Comparison of ENCODE assay signal across 9 mouse cellular contexts in the genomic region with DNA sequence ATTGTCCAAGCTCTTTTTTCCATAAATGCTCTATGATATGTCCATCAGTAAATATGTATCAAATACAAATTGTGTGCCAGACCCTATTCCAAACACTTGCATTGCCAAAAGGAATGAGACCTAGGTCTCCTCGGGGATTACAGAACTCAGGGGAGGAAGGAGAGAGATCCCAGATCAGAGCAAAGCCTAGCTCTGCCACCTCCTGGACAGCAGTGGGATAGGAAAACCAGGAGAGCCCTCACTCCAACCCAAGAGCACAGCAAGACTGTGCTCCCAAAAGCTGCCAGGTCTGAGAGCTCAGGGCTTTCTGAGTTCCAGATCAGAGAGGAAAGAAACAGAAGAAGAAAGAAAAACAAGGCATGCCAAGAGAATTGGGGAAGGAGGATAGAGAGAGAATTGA. TPM values are rescaled to one million over a fixed set of nuclear protein-coding genes. Genes with fewer than 3 reads are reported as not detected.
DNase-seq lines count a peak whose midpoint lies in the region; TF ChIP-seq lines count a peak whose summit lies in the region.
"Had no signal": no experiment of that assay in that cellular context is flagged by ENCODE, and none has a peak within 500 bp of the region (broad histone marks: within the 10 kb centered on the region; RNA-seq: fewer than 3 reads in every experiment).

No protein-coding gene starts in this region.

- no peaks in the 10 kb centered on the region; a peak in 1 of 4 replicates for H3K27me3 ChIP-seq in MEL (ENCODE audit: control insufficient read depth in 1 of 2, insufficient read depth in 2 of 2, low read length in 2 of 2)
- H3K27me3 ChIP-seq: embryonic facial prominence, embryonic 13.5 days had no signal

- H3K27ac ChIP-seq in MEL (ENCODE audit: control insufficient read depth, low read depth, low read length), result no peak overlapping the region
- H3K27ac ChIP-seq: embryonic facial prominence, embryonic 13.5 days had no signal

- H3K9ac ChIP-seq in MEL (ENCODE audit: control insufficient read depth, low read depth, low read length, poor library complexity, severe bottlenecking), result no peak overlapping the region
- H3K9ac ChIP-seq: embryonic facial prominence, embryonic 13.5 days had no signal

- peak; percentile 15 for TF ChIP-seq RAD21 in MEL (IDR thresholded peaks at IDR 0.05; ENCODE audit: low read depth, low read length)

- H3K4me3 ChIP-seq in MEL (ENCODE audit: control insufficient read depth in 1 of 2, insufficient read depth in 1 of 2, low read depth in 2 of 2, low read length in 2 of 2), result no peak overlapping the region
- H3K4me3 ChIP-seq: embryonic facial prominence, embryonic 13.5 days had no signal

- no peaks in the 10 kb centered on the region for H3K79me2 ChIP-seq in MEL (ENCODE audit: control insufficient read depth, insufficient read depth, low read length, poor library complexity)

- H3K36me3 ChIP-seq in MEL (ENCODE audit: control insufficient read depth in 1 of 2, insufficient read depth in 2 of 2, low read length in 2 of 2), result no peaks in the 10 kb centered on the region
- H3K36me3 ChIP-seq: embryonic facial prominence, embryonic 13.5 days had no signal

- peak in 2 of 3 experiments; percentile 20 to 32; a peak in 3 of 6 replicates for TF ChIP-seq CTCF in MEL (IDR thresholded peaks at IDR 0.05 in 2 of 3, conservative IDR thresholded peaks at IDR 0.05 in 1 of 3; ENCODE audit: control insufficient read depth in 1 of 3, insufficient read depth in 1 of 3, low read depth in 2 of 3, low read length in 3 of 3, poor library complexity in 1 of 3, severe bottlenecking in 1 of 3)

- TF ChIP-seq POLR2A in MEL (IDR thresholded peaks at IDR 0.05; ENCODE audit: control insufficient read depth in 1 of 2, insufficient read depth in 1 of 2, low read depth in 1 of 2, low read length in 2 of 2, poor library complexity in 1 of 2), result no peak

- no peaks in the 10 kb centered on the region for H3K9me3 ChIP-seq in MEL (replicated peaks; ENCODE audit: insufficient read depth, low read length)
- H3K9me3 ChIP-seq: embryonic facial prominence, embryonic 13.5 days had no signal

- DNase-seq in adrenal gland, adult 2 months, result peak; percentile 44
- no peak for DNase-seq in adrenal gland, postnatal 4 days (ENCODE audit: low spot score in 2 of 2)
- DNase-seq in layer of hippocampus, postnatal 10 days (ENCODE audit: low spot score in 2 of 2), result peak; percentile 40 to 57
- DNase-seq in layer of hippocampus, adult 9-10 months (ENCODE audit: low spot score), result no peak
- DNase-seq in MEL (ENCODE audit: low read depth, low spot score), result no peak
- DNase-seq in kidney, postnatal 10 days, result peak; percentile 74
- no peak for DNase-seq in thymus, postnatal 14 days
- DNase-seq in yolk sac, embryonic 10.5 days (ENCODE audit: low spot score), result no peak

- H3K4me1 ChIP-seq in MEL (ENCODE audit: control insufficient read depth in 1 of 2, insufficient read depth in 2 of 2, low read length in 2 of 2), result no peaks in the 10 kb centered on the region
- H3K4me1 ChIP-seq: embryonic facial prominence, embryonic 13.5 days had no signal

- no peak for TF ChIP-seq EP300 in MEL (IDR thresholded peaks at IDR 0.05; ENCODE audit: low read depth in 1 of 2, low read length in 2 of 2)

TF ChIP-seq in MEL, 35 proteins besides CTCF, POLR2A, EP300 and RAD21:
- TF ChIP-seq ETS1 (IDR thresholded peaks at IDR 0.05; ENCODE audit: low read depth, low read length), result no peak
- TF ChIP-seq ELF1 (IDR thresholded peaks at IDR 0.05; ENCODE audit: low read depth, low read length), result no peak
- TF ChIP-seq SMC3 (IDR thresholded peaks at IDR 0.05; ENCODE audit: low read depth, low read length), result 0 out of 2 replicates have a peak, but pooled peaks have one; percentile 13
- TF ChIP-seq TCF12 (IDR thresholded peaks at IDR 0.05; ENCODE audit: low read depth, low read length), result no peak
- TF ChIP-seq GABPA (IDR thresholded peaks at IDR 0.05; ENCODE audit: low read depth, low read length), result no peak

RNA-seq across cellular contexts. Expression of a gene that starts 1.2 kb away (rescaled TPM):
- total RNA-seq in adrenal gland, adult 2 months (2021), result 10 to 100 TPM in 1 of 2 experiments, 1 to 10 TPM in 1; 5.4 to 11.7 TPM
- not detected in 2 replicates for polyA plus RNA-seq in adrenal gland, adult 2 months (2012; rRNA removed)
- 1 to 10 TPM; 2.9 to 4.6 TPM for total RNA-seq in adrenal gland, postnatal 4 days (2021)
- total RNA-seq in layer of hippocampus, postnatal 10 days (2021), result 1 to 10 TPM; 1.6 to 2.2 TPM
- not detected in 2 replicates for total RNA-seq in MEL (2012; rRNA removed)
- polyA plus RNA-seq in MEL (2012; ENCODE audit: insufficient read depth in 1 of 2, insufficient read length in 2 of 2, low read depth in 1 of 2, low replicate concordance in 2 of 2, missing spikeins in 1 of 2), result 1 to 10 TPM in 1 of 2 experiments, not detected in 1; 4.6 TPM
- polyA plus RNA-seq: embryonic facial prominence, embryonic 13.5 days had no signal

RNA-seq across cellular contexts. Expression of a gene that starts 21.1 kb away (rescaled TPM):
- total RNA-seq in adrenal gland, adult 2 months (2021), result 10 to 100 TPM; 82.4 to 93.0 TPM
- 114 and 137 TPM in 2 replicates for polyA plus RNA-seq in adrenal gland, adult 2 months (2012; rRNA removed)
- 10 to 100 TPM; 69.3 to 79.6 TPM for total RNA-seq in adrenal gland, postnatal 4 days (2021)
- 10 to 100 TPM; 57.8 to 63.5 TPM for total RNA-seq in layer of hippocampus, postnatal 10 days (2021)
- total RNA-seq in MEL (2012; rRNA removed), result 56.5 and 63.0 TPM in 2 replicates
- polyA plus RNA-seq in MEL (2012; ENCODE audit: insufficient read depth in 1 of 2, insufficient read length in 2 of 2, low read depth in 1 of 2, low replicate concordance in 2 of 2, missing spikeins in 1 of 2), result 100 to 1,000 TPM in 1 of 2 experiments, not detected in 1; 140 TPM

RNA-seq across cellular contexts. Expression of a gene that starts 22.9 kb away (rescaled TPM):
- total RNA-seq in adrenal gland, adult 2 months (2021), result 1 to 10 TPM; 3.0 to 4.6 TPM
- polyA plus RNA-seq in adrenal gland, adult 2 months (2012; rRNA removed), result 8.0 and 10.5 TPM in 2 replicates
- 10 to 100 TPM; 11.0 to 11.1 TPM for total RNA-seq in adrenal gland, postnatal 4 days (2021)
- 10 to 100 TPM in 1 of 2 experiments, 1 to 10 TPM in 1; 8.1 to 10.7 TPM for total RNA-seq in layer of hippocampus, postnatal 10 days (2021)
- 17.7 and 19.1 TPM in 2 replicates for total RNA-seq in MEL (2012; rRNA removed)
- polyA plus RNA-seq in MEL (2012; ENCODE audit: insufficient read depth in 1 of 2, insufficient read length in 2 of 2, low read depth in 1 of 2, low replicate concordance in 2 of 2, missing spikeins in 1 of 2), result 10 to 100 TPM in 1 of 2 experiments, not detected in 1; 14.1 TPM

RNA-seq across cellular contexts. Expression of a gene that starts 56.3 kb away (rescaled TPM):
- 10 to 100 TPM in 1 of 2 experiments, 1 to 10 TPM in 1; 6.2 to 13.0 TPM for total RNA-seq in adrenal gland, adult 2 months (2021)
- 16.4 and 17.6 TPM in 2 replicates for polyA plus RNA-seq in adrenal gland, adult 2 months (2012; rRNA removed)
- 1 to 10 TPM; 4.3 TPM for total RNA-seq in adrenal gland, postnatal 4 days (2021)
- total RNA-seq in layer of hippocampus, postnatal 10 days (2021), result 10 to 100 TPM; 12.5 to 13.9 TPM
- total RNA-seq in MEL (2012; rRNA removed), result not detected in 2 replicates
- polyA plus RNA-seq in MEL (2012; ENCODE audit: insufficient read depth in 1 of 2, insufficient read length in 2 of 2, low read depth in 1 of 2, low replicate concordance in 2 of 2, missing spikeins in 1 of 2), result not detected

Comparison
In these comparisons a context has a peak if more than half of its experiments do, and no peak if none do; other contexts are left out.
1. DNase-seq: peak in adrenal gland, adult 2 months (single experiment), layer of hippocampus, postnatal 10 days (2 of 2) and kidney, postnatal 10 days (single experiment); none in adrenal gland, postnatal 4 days (0 of 2), layer of hippocampus, adult 9-10 months (single experiment), MEL (single experiment), thymus, postnatal 14 days (single experiment) and yolk sac, embryonic 10.5 days (single experiment).